Mouse (Mus musculus) urinary bladder, postnatal 14 days (tissue): ENCODE measurements around the gene Gm3500.
"Not testable (repeated sequence)": the region's sequence is repeated elsewhere in the genome, so short reads cannot be mapped to it uniquely, and the experiment has no call there.

ENCODE experiments used
- DNase-seq: peaks from one replicate; pipeline ENCODE4 v3.0.0; 2021; ENCODE audit warnings: low spot score

The Gm3500 gene

DNA sequence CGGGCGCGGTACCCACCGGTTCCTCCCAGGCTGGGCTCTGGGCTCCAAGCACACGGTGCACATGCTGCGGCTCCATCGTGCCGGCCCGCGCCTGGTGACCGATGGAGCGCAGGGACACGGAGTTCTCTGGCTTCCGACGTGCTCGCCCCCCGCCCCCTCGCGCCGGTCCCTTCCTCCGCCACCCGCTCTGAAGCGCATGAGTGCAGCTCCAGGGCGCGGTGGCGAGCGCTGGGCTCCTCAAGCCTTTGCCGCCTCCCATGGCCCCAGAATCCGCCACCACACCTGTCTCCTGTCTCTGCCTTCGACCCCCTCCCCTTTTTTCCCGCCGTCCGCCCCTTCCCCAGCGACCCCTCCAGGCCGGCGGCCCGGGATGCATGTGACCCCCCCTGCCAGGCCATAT is at the start of gene Gm3500:
TSS of gene Gm3500 (minus strand) at position 101 of the 400 bp plus-strand sequence.
- DNase-seq, result not testable (repeated sequence)

- not testable (repeated sequence) for DNase-seq
Observed at GRCm38 (mm10) chr14:5334828-5335227, 54.0 kb downstream of the Gm3500 start, which contains the start of gene Gm3542. TSS of gene Gm3542 (minus strand) at chr14:5334928.
